Comparison of ENCODE assay signal across 7 mouse cellular contexts in the genomic region with DNA sequence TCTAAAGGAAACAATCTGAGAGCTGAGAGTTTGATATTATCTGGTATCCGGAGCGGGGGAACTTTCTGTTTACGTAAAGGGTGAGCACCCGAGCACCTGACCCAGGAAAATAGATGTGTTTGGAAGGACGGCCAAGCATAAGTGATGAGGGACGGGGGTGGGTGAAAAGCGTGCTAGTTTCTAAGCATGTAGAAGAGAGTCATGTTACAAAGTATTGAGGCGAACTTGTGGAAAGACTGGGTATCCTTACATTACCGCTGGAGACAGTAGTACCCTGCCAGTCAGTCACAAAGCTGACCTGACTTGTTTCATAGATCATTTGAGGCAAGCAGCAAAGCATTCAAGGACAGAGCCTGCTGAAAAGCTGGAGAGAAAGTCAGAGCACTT. TPM values are rescaled to one million over a fixed set of nuclear protein-coding genes. Genes with fewer than 3 reads are reported as not detected.
DNase-seq lines count a peak whose midpoint lies in the region; ATAC-seq and TF ChIP-seq lines count a peak whose summit lies in the region.

No protein-coding gene starts in this region.

- no peak for TF ChIP-seq POLR2A in small intestine, adult 2 months (IDR thresholded peaks at IDR 0.05; ENCODE audit: low read depth, low read length)

- H3K4me2 ChIP-seq in lung, embryonic 15.5 days = peak overlapping the region; percentile 56
- H3K4me2 ChIP-seq in embryonic facial prominence, embryonic 13.5 days = peak overlapping the region; percentile 70
- peak overlapping the region; percentile 71 for H3K4me2 ChIP-seq in limb, embryonic 11.5 days (ENCODE audit: low read depth, severe bottlenecking)

- H3K4me1 ChIP-seq in lung, embryonic 15.5 days = peaks cover 35% of the 10 kb centered on the region
- H3K4me1 ChIP-seq in embryonic facial prominence, embryonic 13.5 days = peaks cover 29% of the 10 kb centered on the region
- H3K4me1 ChIP-seq in limb, embryonic 11.5 days (ENCODE audit: control insufficient read depth, insufficient read depth, low read length) = no peaks in the 10 kb centered on the region
- H3K4me1 ChIP-seq in small intestine, adult 2 months (ENCODE audit: control insufficient read depth, insufficient read depth, insufficient read length, low read length) = peaks cover 9% of the 10 kb centered on the region; the same call in 1 of the 2 replicates

- H3K27ac ChIP-seq in lung, embryonic 15.5 days = peak overlapping the region; percentile 97
- H3K27ac ChIP-seq in embryonic facial prominence, embryonic 13.5 days = peak overlapping the region; percentile 98
- peak overlapping the region; percentile 89 for H3K27ac ChIP-seq in limb, embryonic 11.5 days (replicated peaks; ENCODE audit: low read depth, low read length)
- H3K27ac ChIP-seq in small intestine, adult 2 months (ENCODE audit: insufficient read depth, low read depth, low read length) = peak overlapping the region; percentile 90

- no peaks in the 10 kb centered on the region for H3K27me3 ChIP-seq in lung, embryonic 15.5 days
- no peaks in the 10 kb centered on the region for H3K27me3 ChIP-seq in embryonic facial prominence, embryonic 13.5 days
- no peaks in the 10 kb centered on the region for H3K27me3 ChIP-seq in limb, embryonic 11.5 days (ENCODE audit: control insufficient read depth, insufficient read depth, low read length)
- no peaks in the 10 kb centered on the region for H3K27me3 ChIP-seq in small intestine, adult 2 months (ENCODE audit: control insufficient read depth, insufficient read depth, low read length)

- no peak for ATAC-seq in lung, embryonic 15.5 days (ENCODE audit: borderline replicate concordance, extremely low read depth, low FRiP score, low TSS enrichment)
- ATAC-seq in embryonic facial prominence, embryonic 13.5 days (ENCODE audit: insufficient number of reproducible peaks, insufficient read depth, low FRiP score, low TSS enrichment, low read depth) = no peak
- ATAC-seq in limb, embryonic 11.5 days (ENCODE audit: insufficient number of reproducible peaks, low FRiP score, low TSS enrichment, low read depth) = no peak

- WGBS in lung, embryonic 15.5 days = 0% methylated on average over 9 of the region's 9 CpGs
- under 1% methylated on average over 9 of the region's 9 CpGs for WGBS in embryonic facial prominence, embryonic 13.5 days
- 0% methylated on average over 9 of the region's 9 CpGs for WGBS in limb, embryonic 11.5 days
- under 1% methylated on average over 9 of the region's 9 CpGs for WGBS in small intestine, adult 2 months

- H3K4me3 ChIP-seq in lung, embryonic 15.5 days = peak overlapping the region; percentile 87
- peak overlapping the region; percentile 97 for H3K4me3 ChIP-seq in embryonic facial prominence, embryonic 13.5 days
- peak overlapping the region; percentile 94 for H3K4me3 ChIP-seq in limb, embryonic 11.5 days (ENCODE audit: low read depth, low read length)
- peak overlapping the region; percentile 70 for H3K4me3 ChIP-seq in small intestine, adult 2 months (ENCODE audit: low read depth, low read length)

- peak overlapping the region; percentile 98 for H3K9ac ChIP-seq in lung, embryonic 15.5 days
- peak overlapping the region; percentile 99 for H3K9ac ChIP-seq in embryonic facial prominence, embryonic 13.5 days
- peak overlapping the region; percentile 99 for H3K9ac ChIP-seq in limb, embryonic 11.5 days (ENCODE audit: low read length)

- no peaks in the 10 kb centered on the region for H3K9me3 ChIP-seq in lung, embryonic 15.5 days
- no peaks in the 10 kb centered on the region for H3K9me3 ChIP-seq in embryonic facial prominence, embryonic 13.5 days
- H3K9me3 ChIP-seq in limb, embryonic 11.5 days (ENCODE audit: control insufficient read depth, low read length) = no peaks in the 10 kb centered on the region

- no peak for DNase-seq in lung, adult 18-20 months
- no peak for DNase-seq in limb, embryonic 11.5 days (ENCODE audit: low spot score)
- DNase-seq in embryo, embryonic 10 days (ENCODE audit: low spot score) = no peak
- no peak for DNase-seq in adrenal gland, postnatal 4 days (ENCODE audit: low spot score in 2 of 2)

- no peak for TF ChIP-seq CTCF in small intestine, adult 2 months (IDR thresholded peaks at IDR 0.05; ENCODE audit: extremely low read depth, insufficient read length, insufficient replicate concordance, low read depth, low read length)

- no peaks in the 10 kb centered on the region for H3K36me3 ChIP-seq in lung, embryonic 15.5 days
- peaks cover 11% of the 10 kb centered on the region for H3K36me3 ChIP-seq in embryonic facial prominence, embryonic 13.5 days
- no peaks in the 10 kb centered on the region for H3K36me3 ChIP-seq in limb, embryonic 11.5 days (ENCODE audit: control insufficient read depth, insufficient read depth, low read length)
- no peaks in the 10 kb centered on the region for H3K36me3 ChIP-seq in small intestine, adult 2 months (ENCODE audit: control insufficient read depth, insufficient read depth, low read length)

RNA-seq across cellular contexts. Expression of gene Cep63, which starts 0.5 kb away (rescaled TPM):
- 49.9 and 59.8 TPM in 2 replicates for polyA plus RNA-seq in lung, embryonic 15.5 days (2015; fragmentation: Nextera tagmentation; extraction: Ambion mirVana)
- polyA plus RNA-seq in embryonic facial prominence, embryonic 13.5 days (2015; fragmentation: Nextera tagmentation; extraction: Ambion mirVana) = 50.9 and 57.8 TPM in 2 replicates
- polyA plus RNA-seq in limb, embryonic 11.5 days (2014; fragmentation: Nextera tagmentation; extraction: Ambion mirVana) = 45.8 and 47.7 TPM in 2 replicates
- 1.1 and 1.3 TPM in 2 replicates for polyA plus RNA-seq in small intestine, adult 2 months (2012; rRNA removed)
- total RNA-seq in adrenal gland, postnatal 4 days (2021) = 10 to 100 TPM; 41.8 to 47.9 TPM

RNA-seq across cellular contexts. Expression of gene Anapc13, which starts 0.7 kb away (rescaled TPM):
- 166 and 183 TPM in 2 replicates for polyA plus RNA-seq in lung, embryonic 15.5 days (2015; fragmentation: Nextera tagmentation; extraction: Ambion mirVana)
- polyA plus RNA-seq in embryonic facial prominence, embryonic 13.5 days (2015; fragmentation: Nextera tagmentation; extraction: Ambion mirVana) = 195 and 200 TPM in 2 replicates
- 179 and 180 TPM in 2 replicates for polyA plus RNA-seq in limb, embryonic 11.5 days (2014; fragmentation: Nextera tagmentation; extraction: Ambion mirVana)
- 22.1 and 45.1 TPM in 2 replicates for polyA plus RNA-seq in small intestine, adult 2 months (2012; rRNA removed)
- 100 to 1,000 TPM; 238 to 248 TPM for total RNA-seq in adrenal gland, postnatal 4 days (2021)

Comparison
In these comparisons a context has a peak if more than half of its experiments do, and no peak if none do; other contexts are left out.
1. RNA of gene Cep63, which starts 0.5 kb away (polyA plus RNA-seq): 49.9 to 59.8 TPM in lung, embryonic 15.5 days, 50.9 to 57.8 TPM in embryonic facial prominence, embryonic 13.5 days and 45.8 to 47.7 TPM in limb, embryonic 11.5 days; 1.1 to 1.3 TPM in small intestine, adult 2 months; every median in the first group is over 10 times any median in the second.
2. Peak in every context shown above with its lines, with median percentiles within 50 percentile points of each other: H3K27ac ChIP-seq, H3K4me2 ChIP-seq, H3K4me3 ChIP-seq and H3K9ac ChIP-seq.